Mouse (Mus musculus): ENCODE data around the gene F5. TPM values are rescaled to one million over a fixed set of nuclear protein-coding genes. Genes with fewer than 3 reads are reported as not detected.

Gene F5
- total and polyA plus RNA-seq, 2 experiments, result 77.7 to 157 TPM

DNA sequence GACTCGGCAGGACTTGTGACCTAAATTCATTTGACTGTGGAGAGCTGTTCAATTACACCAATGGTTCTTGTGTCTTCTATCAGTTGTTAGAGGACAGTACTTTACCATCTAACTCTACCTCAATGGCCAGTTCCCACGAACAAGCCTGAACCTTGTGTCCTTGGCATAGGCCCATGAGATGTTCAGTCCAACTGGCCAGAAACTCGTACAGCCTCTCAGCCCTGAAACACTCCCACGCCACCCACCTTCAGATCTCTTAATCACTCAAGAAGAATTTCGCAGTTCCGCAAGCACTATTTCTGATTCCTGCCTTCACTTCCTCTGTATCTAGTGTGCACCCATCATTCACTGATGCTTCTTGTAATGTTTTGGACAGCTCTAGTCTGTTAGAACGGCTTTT lies 84.4 kb downstream of the F5 start:
- Histone ChIP-seq H3K27me3 (ENCODE audit: control insufficient read depth, insufficient read depth, low read length) (no peaks in the 10 kb centered on the region), H3K27ac (replicated peaks; ENCODE audit: insufficient read depth, low read depth, low read length) (0 out of 2 replicates have a peak overlapping the region, but pooled peaks have one; percentile 7), H3K36me3 (ENCODE audit: control insufficient read depth, insufficient read depth, low read length) (no peaks in the 10 kb centered on the region), H3K4me1 (ENCODE audit: control insufficient read depth, insufficient read depth, low read length) (peaks cover 6% of the 10 kb centered on the region; the same call in 1 of the 2 replicates), H3K79me2 (ENCODE audit: control insufficient read depth, insufficient read depth, low read length) (no peaks in the 10 kb centered on the region), H3K4me3 (ENCODE audit: insufficient read depth, low read depth, low read length) (no peak overlapping the region), H3K9ac (ENCODE audit: low read depth, low read length) (no peak overlapping the region)
- TF ChIP-seq POLR2A (IDR thresholded peaks at IDR 0.05; ENCODE audit: extremely low read depth, insufficient read depth, low read length), result no peak
- TF ChIP-seq CTCF (IDR thresholded peaks at IDR 0.05; ENCODE audit: low read depth, low read length), result no peak
- DNase-seq (ENCODE audit: extremely low read depth, low read depth, low spot score), result peak; percentile 92
- 25% methylated on average over 7 of the region's 7 CpGs for WGBS

DNA sequence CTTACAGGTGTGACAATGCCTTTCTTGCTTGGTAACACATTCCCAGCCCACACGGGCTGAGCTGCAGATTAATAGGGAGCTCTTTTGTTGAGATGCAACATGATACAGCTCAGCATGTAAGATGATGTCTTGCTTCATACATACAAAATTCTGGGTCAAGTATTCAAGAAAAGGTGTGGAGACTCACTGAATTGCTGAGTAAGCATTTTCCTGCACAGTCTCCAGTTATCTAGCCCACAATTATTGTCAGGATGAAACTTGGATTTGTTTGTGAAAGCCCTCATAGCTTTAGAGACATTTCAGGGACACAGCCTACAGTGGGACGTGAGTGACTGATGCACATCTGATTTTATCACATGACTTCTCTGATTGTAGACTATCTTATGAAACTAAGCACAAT lies 89.9 kb downstream of the F5 start:
- no peak for DNase-seq (ENCODE audit: extremely low read depth, low read depth, low spot score)
- H3K9ac ChIP-seq (ENCODE audit: low read depth, low read length), result no peak overlapping the region
- H3K4me3 ChIP-seq (ENCODE audit: insufficient read depth, low read depth, low read length), result no peak overlapping the region
- H3K79me2 ChIP-seq (ENCODE audit: control insufficient read depth, insufficient read depth, low read length), result no peaks in the 10 kb centered on the region
- no peak overlapping the region for H3K27ac ChIP-seq (replicated peaks; ENCODE audit: insufficient read depth, low read depth, low read length)
- no peak for TF ChIP-seq CTCF (IDR thresholded peaks at IDR 0.05; ENCODE audit: low read depth, low read length)
- no peak for TF ChIP-seq POLR2A (IDR thresholded peaks at IDR 0.05; ENCODE audit: extremely low read depth, insufficient read depth, low read length)
- no peaks in the 10 kb centered on the region for H3K4me1 ChIP-seq (ENCODE audit: control insufficient read depth, insufficient read depth, low read length)
- H3K36me3 ChIP-seq (ENCODE audit: control insufficient read depth, insufficient read depth, low read length), result no peaks in the 10 kb centered on the region
- 82% methylated on average over 2 of the region's 2 CpGs for WGBS
- no peaks in the 10 kb centered on the region for H3K27me3 ChIP-seq (ENCODE audit: control insufficient read depth, insufficient read depth, low read length)

DNA sequence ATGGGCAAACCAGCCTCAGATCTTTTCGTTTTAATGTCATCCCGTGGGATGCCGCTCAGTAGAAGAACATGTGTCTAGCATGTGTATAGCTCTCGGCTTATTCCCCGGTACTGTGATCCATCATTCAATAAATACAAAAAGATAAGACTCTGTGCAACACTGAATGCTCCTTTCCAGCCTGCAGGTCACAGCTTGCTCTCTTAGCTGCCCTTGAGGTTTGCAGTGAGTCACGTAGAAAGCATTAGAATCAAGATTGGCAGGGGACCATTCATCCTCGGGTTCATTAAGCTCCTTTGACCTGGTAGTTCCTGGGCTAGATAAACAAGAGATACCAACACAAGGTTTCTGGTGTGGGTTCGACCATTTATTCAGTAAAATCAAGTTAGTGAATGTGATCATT lies 91.2 kb downstream of the F5 start:
- Histone ChIP-seq H3K4me3 (ENCODE audit: insufficient read depth, low read depth, low read length) (no peak overlapping the region), H3K79me2 (ENCODE audit: control insufficient read depth, insufficient read depth, low read length) (no peaks in the 10 kb centered on the region), H3K4me1 (ENCODE audit: control insufficient read depth, insufficient read depth, low read length) (no peaks in the 10 kb centered on the region), H3K27me3 (ENCODE audit: control insufficient read depth, insufficient read depth, low read length) (no peaks in the 10 kb centered on the region), H3K27ac (replicated peaks; ENCODE audit: insufficient read depth, low read depth, low read length) (no peak overlapping the region), H3K36me3 (ENCODE audit: control insufficient read depth, insufficient read depth, low read length) (no peaks in the 10 kb centered on the region), H3K9ac (ENCODE audit: low read depth, low read length) (no peak overlapping the region)
- DNase-seq (ENCODE audit: extremely low read depth, low read depth, low spot score), result peak; percentile 58
- no peak for TF ChIP-seq CTCF (IDR thresholded peaks at IDR 0.05; ENCODE audit: low read depth, low read length)
- TF ChIP-seq POLR2A (IDR thresholded peaks at IDR 0.05; ENCODE audit: extremely low read depth, insufficient read depth, low read length), result no peak
- 53% methylated on average over 8 of the region's 8 CpGs for WGBS

DNA sequence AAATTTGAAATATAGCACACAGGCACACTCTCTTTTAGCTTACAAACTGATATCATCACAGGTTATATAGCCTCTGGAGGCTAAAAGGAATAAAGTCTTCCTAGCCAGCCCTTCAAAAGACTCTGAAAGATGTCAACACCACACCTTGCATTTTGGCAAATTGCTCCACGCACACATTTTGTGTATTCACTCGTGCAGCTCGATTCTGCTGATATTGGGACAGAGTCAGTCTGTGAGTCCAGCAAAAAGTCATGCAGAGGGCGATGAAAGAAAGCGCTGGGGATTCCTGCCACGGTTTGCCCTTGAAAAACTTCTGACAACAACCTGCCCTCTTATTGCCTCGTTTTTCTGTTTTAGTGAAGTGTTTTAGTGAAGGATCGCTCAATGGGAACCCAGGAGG lies 95.8 kb downstream of the F5 start:
- Histone ChIP-seq H3K27ac (replicated peaks; ENCODE audit: insufficient read depth, low read depth, low read length) (peak overlapping the region; percentile 65), H3K79me2 (ENCODE audit: control insufficient read depth, insufficient read depth, low read length) (peaks cover 9% of the 10 kb centered on the region; the same call in 1 of the 2 replicates), H3K4me1 (ENCODE audit: control insufficient read depth, insufficient read depth, low read length) (no peaks in the 10 kb centered on the region), H3K9ac (ENCODE audit: low read depth, low read length) (peak overlapping the region; percentile 68), H3K36me3 (ENCODE audit: control insufficient read depth, insufficient read depth, low read length) (no peaks in the 10 kb centered on the region), H3K27me3 (ENCODE audit: control insufficient read depth, insufficient read depth, low read length) (no peaks in the 10 kb centered on the region), H3K4me3 (ENCODE audit: insufficient read depth, low read depth, low read length) (peak overlapping the region; percentile 4; the same call in 1 of the 2 replicates)
- no peak for TF ChIP-seq POLR2A (IDR thresholded peaks at IDR 0.05; ENCODE audit: extremely low read depth, insufficient read depth, low read length)
- no peak for TF ChIP-seq CTCF (IDR thresholded peaks at IDR 0.05; ENCODE audit: low read depth, low read length)
- DNase-seq (ENCODE audit: extremely low read depth, low read depth, low spot score), result peak; percentile 85
- WGBS, result 12% methylated on average over 8 of the region's 8 CpGs

DNA sequence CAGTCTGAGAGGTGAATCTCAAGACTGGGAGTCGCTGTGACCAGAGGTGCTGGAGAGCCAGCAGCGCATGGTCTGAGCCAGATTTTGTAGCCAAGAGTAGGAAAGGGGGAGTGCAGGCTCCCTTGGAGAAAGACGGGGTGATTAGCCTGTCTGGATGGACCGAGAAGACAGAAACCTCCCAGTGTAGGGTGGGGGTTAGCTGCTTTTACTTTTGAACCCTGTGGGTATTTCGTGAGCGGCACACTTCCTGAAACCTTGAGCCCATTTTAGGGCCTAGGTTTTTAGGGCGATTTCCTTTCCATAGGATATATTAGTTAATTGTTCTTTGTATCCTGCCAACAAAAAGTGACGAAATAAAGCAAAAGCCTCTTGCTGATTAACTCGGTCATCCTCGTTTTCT lies 96.3 kb downstream of the F5 start:
- peaks cover 12% of the 10 kb centered on the region; the same call in 1 of the 2 replicates for H3K79me2 ChIP-seq (ENCODE audit: control insufficient read depth, insufficient read depth, low read length)
- H3K27me3 ChIP-seq (ENCODE audit: control insufficient read depth, insufficient read depth, low read length), result no peaks in the 10 kb centered on the region
- peak overlapping the region; percentile 4; the same call in 1 of the 2 replicates for H3K4me3 ChIP-seq (ENCODE audit: insufficient read depth, low read depth, low read length)
- TF ChIP-seq CTCF (IDR thresholded peaks at IDR 0.05; ENCODE audit: low read depth, low read length) (no peak), POLR2A (IDR thresholded peaks at IDR 0.05; ENCODE audit: extremely low read depth, insufficient read depth, low read length) (no peak)
- H3K27ac ChIP-seq (replicated peaks; ENCODE audit: insufficient read depth, low read depth, low read length), result peak overlapping the region; percentile 65
- H3K9ac ChIP-seq (ENCODE audit: low read depth, low read length), result peak overlapping the region; percentile 68
- 5% methylated on average over 10 of the region's 10 CpGs for WGBS
- peak; percentile 73 for DNase-seq (ENCODE audit: extremely low read depth, low read depth, low spot score)
- H3K4me1 ChIP-seq (ENCODE audit: control insufficient read depth, insufficient read depth, low read length), result no peaks in the 10 kb centered on the region
- no peaks in the 10 kb centered on the region for H3K36me3 ChIP-seq (ENCODE audit: control insufficient read depth, insufficient read depth, low read length)

DNA sequence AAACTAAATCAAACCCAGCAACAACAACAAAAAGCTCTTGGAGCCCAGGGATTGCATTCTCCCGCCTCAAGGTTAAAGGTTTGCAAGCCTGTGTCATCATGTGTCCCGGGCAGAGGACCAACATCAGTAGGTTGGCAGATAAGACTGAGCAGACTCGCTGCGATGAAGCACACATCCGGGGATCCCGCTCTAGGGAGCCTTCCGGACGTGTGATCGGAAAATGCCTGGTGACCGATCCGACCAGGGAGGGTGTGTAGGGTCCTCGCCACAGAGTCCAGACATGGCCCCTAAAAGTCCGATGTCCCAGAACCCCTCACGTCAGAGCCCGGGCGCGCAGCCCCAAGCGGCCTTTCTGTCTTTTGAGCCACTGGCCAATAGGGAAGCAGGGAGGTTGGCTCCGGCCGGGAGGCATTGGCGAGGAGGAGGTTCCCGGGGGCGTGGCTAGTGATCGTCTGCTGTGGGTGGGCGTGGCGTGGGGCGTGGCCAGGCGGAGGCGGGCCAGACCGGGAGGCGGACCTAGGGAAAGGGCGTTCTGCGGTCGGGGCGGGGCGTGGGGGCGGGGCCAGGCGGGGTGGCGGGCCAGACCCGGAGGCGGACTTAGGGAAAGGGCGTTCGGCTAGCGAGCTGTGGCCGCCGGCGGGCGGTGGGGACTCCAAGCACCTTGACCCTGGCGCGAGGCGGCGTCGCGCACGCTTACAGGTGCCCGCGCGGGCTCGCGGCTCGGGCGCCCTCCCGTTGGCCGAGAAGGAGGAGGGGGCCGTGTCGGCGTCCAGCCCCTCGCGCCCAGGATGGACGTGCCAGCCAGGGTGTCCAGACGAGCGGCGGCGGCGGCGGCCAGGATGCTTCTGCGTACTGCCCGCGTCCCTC lies 97.1 kb downstream of the F5 start, which contains the start of gene Slc19a2:
TSS of gene Slc19a2 (plus strand) at position 582 of the 867 bp plus-strand sequence.
- TF ChIP-seq POLR2A (IDR thresholded peaks at IDR 0.05; ENCODE audit: extremely low read depth, insufficient read depth, low read length), result peak; percentile 89
- no peak for TF ChIP-seq CTCF (IDR thresholded peaks at IDR 0.05; ENCODE audit: low read depth, low read length)
- DNase-seq (ENCODE audit: extremely low read depth, low read depth, low spot score), result peak; percentile 97
- H3K9ac ChIP-seq (ENCODE audit: low read depth, low read length), result peak within 1 kb of the TSS; percentile 93
- peaks cover 18% of the 10 kb centered on the region; the same call in 1 of the 2 replicates for H3K79me2 ChIP-seq (ENCODE audit: control insufficient read depth, insufficient read depth, low read length)
- WGBS, result under 1% methylated on average over 61 of the region's 79 CpGs
- H3K4me1 ChIP-seq (ENCODE audit: control insufficient read depth, insufficient read depth, low read length), result no peaks in the 10 kb centered on the region
- peak within 1 kb of the TSS; percentile 90 for H3K27ac ChIP-seq (replicated peaks; ENCODE audit: insufficient read depth, low read depth, low read length)
- no peaks in the 10 kb centered on the region for H3K36me3 ChIP-seq (ENCODE audit: control insufficient read depth, insufficient read depth, low read length)
- peak within 1 kb of the TSS; percentile 90 for H3K4me3 ChIP-seq (ENCODE audit: insufficient read depth, low read depth, low read length)
- no peaks in the 10 kb centered on the region for H3K27me3 ChIP-seq (ENCODE audit: control insufficient read depth, insufficient read depth, low read length)

Data from liver, adult 2 months (tissue).